Mouse (Mus musculus): ENCODE data around the gene Gzf1. TPM values are rescaled to one million over a fixed set of nuclear protein-coding genes. Genes with fewer than 3 reads are reported as not detected.

The Gzf1 gene
- polyA plus RNA-seq, 1 experiment = 12.7 TPM

DNA sequence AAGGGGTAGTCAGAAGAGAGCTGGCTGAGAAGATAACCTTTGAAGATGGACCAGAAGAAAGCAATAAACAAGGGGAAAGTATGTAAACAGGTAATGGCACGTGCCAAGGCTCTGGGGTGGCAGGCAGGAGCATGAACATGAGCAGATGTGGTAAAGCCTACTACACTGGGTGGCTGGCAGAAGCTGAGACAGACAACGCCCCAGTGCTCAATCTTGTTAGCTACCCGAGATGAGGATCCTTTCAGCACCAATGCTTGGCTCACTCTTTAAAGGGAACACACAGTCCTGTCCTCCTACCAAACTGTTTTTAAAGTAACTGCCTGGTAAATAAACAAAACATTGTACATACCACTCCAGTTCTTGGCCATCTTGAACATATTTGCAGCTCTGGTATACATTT, 31.5 kb downstream of the Gzf1 start:
- no peak for TF ChIP-seq REST (IDR thresholded peaks at IDR 0.05; ENCODE audit: insufficient read depth, insufficient read length)
- no peak for TF ChIP-seq MYOD1 (IDR thresholded peaks at IDR 0.05; ENCODE audit: control insufficient read depth in 1 of 3, insufficient read length in 2 of 3, low read depth in 2 of 3)
- TF ChIP-seq TCF12 (IDR thresholded peaks at IDR 0.05; ENCODE audit: insufficient read depth, poor library complexity, severe bottlenecking) = no peak
- no peak for TF ChIP-seq CEBPB (IDR thresholded peaks at IDR 0.05; ENCODE audit: insufficient read depth, poor library complexity, severe bottlenecking)
- H3ac ChIP-seq (ENCODE audit: control insufficient read depth, insufficient read length) = no peak overlapping the region
- no peak overlapping the region for H3K4me3 ChIP-seq
- H3K4me2 ChIP-seq (ENCODE audit: low read depth) = no peak overlapping the region
- H3K79me2 ChIP-seq (ENCODE audit: control insufficient read depth, insufficient read depth) = peaks cover 26% of the 10 kb centered on the region
- no peaks in the 10 kb centered on the region for H3K27me3 ChIP-seq (ENCODE audit: control insufficient read depth, insufficient read depth, insufficient read length)
- H3K36me3 ChIP-seq (ENCODE audit: control insufficient read depth, insufficient read depth) = peaks cover 23% of the 10 kb centered on the region

DNA sequence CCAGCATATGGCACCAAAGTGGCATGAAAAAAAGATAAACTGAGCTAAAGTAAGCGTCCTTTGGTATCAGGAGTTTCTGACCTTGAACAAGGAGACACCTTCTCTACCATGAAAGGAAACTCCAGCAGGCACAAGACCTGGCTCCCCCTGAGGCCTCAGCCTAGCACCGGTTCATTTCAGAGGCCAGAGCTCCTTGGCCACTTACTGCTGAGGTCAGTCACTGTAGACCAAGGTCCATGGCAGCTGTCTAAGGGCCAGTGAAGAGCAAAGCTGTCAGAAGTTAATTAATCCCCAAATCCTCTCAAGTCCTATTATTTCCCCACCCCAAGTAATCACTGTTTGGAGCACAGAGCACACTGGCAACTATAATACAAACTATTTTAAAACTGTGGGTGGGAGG, 36.2 kb downstream of the Gzf1 start:
- peaks cover 5% of the 10 kb centered on the region for H3K36me3 ChIP-seq (ENCODE audit: control insufficient read depth, insufficient read depth)
- TF ChIP-seq MYOG (IDR thresholded peaks at IDR 0.05; ENCODE audit: control insufficient read depth in 1 of 3, insufficient read depth in 1 of 3, insufficient read length in 2 of 3, low read depth in 2 of 3) (peak in 2 of 3 experiments; percentile 23 to 31), E2F4 (IDR thresholded peaks at IDR 0.05; ENCODE audit: insufficient read depth) (no peak), SRF (IDR thresholded peaks at IDR 0.05; ENCODE audit: control insufficient read depth, insufficient read length, low read depth) (no peak), REST (IDR thresholded peaks at IDR 0.05; ENCODE audit: insufficient read depth, insufficient read length) (no peak), MYOD1 (IDR thresholded peaks at IDR 0.05; ENCODE audit: control insufficient read depth in 1 of 3, insufficient read length in 2 of 3, low read depth in 2 of 3) (peak in 1 of 3 experiments; percentile 35)
- peaks cover 47% of the 10 kb centered on the region for H3K79me2 ChIP-seq (ENCODE audit: control insufficient read depth, insufficient read depth)
- H3K27me3 ChIP-seq (ENCODE audit: control insufficient read depth, insufficient read depth, insufficient read length) = no peaks in the 10 kb centered on the region
- H3K4me3 ChIP-seq = no peak overlapping the region
- no peak overlapping the region for H3ac ChIP-seq (ENCODE audit: control insufficient read depth, insufficient read length)
- peak overlapping the region; percentile 1 for H3K4me2 ChIP-seq (ENCODE audit: low read depth)

- no peaks in the 10 kb centered on the region for H3K27me3 ChIP-seq (ENCODE audit: control insufficient read depth, insufficient read depth, insufficient read length)
- no peaks in the 10 kb centered on the region for H3K36me3 ChIP-seq (ENCODE audit: control insufficient read depth, insufficient read depth)
- H3K4me3 ChIP-seq = no peak overlapping the region
- H3K4me2 ChIP-seq (ENCODE audit: low read depth) = peak overlapping the region; percentile 49
- peaks cover 56% of the 10 kb centered on the region for H3K79me2 ChIP-seq (ENCODE audit: control insufficient read depth, insufficient read depth)
- H3ac ChIP-seq (ENCODE audit: control insufficient read depth, insufficient read length) = no peak overlapping the region
- TF ChIP-seq USF1 (IDR thresholded peaks at IDR 0.05; ENCODE audit: low read depth) = no peak
- 0 out of 2 replicates have a peak, but pooled peaks have one; percentile 6 for TF ChIP-seq CEBPB (IDR thresholded peaks at IDR 0.05; ENCODE audit: insufficient read depth, poor library complexity, severe bottlenecking)
- TF ChIP-seq SRF (IDR thresholded peaks at IDR 0.05; ENCODE audit: control insufficient read depth, insufficient read length, low read depth) = peak; percentile 78
- TF ChIP-seq MYOG (IDR thresholded peaks at IDR 0.05; ENCODE audit: control insufficient read depth in 1 of 3, insufficient read depth in 1 of 3, insufficient read length in 2 of 3, low read depth in 2 of 3) = no peak
- no peak for TF ChIP-seq POLR2A (IDR thresholded peaks at IDR 0.05; ENCODE audit: insufficient read length, low read depth)
- no peak for TF ChIP-seq POLR2AphosphoS2 (IDR thresholded peaks at IDR 0.05; ENCODE audit: insufficient read length, low read depth)
- no peak for TF ChIP-seq TCF12 (IDR thresholded peaks at IDR 0.05; ENCODE audit: insufficient read depth, poor library complexity, severe bottlenecking)
- no peak for TF ChIP-seq MYOD1 (IDR thresholded peaks at IDR 0.05; ENCODE audit: control insufficient read depth in 1 of 3, insufficient read length in 2 of 3, low read depth in 2 of 3)
- no peak for TF ChIP-seq MAX (IDR thresholded peaks at IDR 0.05; ENCODE audit: low read depth)
- TF ChIP-seq E2F4 (IDR thresholded peaks at IDR 0.05; ENCODE audit: insufficient read depth) = no peak
- TF ChIP-seq TCF3 (IDR thresholded peaks at IDR 0.05; ENCODE audit: insufficient read length, low read depth) = no peak
- no peak for TF ChIP-seq REST (IDR thresholded peaks at IDR 0.05; ENCODE audit: insufficient read depth, insufficient read length)
Measured at GRCm38 (mm10) chr2:148719271-148719995, 38.6 kb downstream of the Gzf1 start.

DNA sequence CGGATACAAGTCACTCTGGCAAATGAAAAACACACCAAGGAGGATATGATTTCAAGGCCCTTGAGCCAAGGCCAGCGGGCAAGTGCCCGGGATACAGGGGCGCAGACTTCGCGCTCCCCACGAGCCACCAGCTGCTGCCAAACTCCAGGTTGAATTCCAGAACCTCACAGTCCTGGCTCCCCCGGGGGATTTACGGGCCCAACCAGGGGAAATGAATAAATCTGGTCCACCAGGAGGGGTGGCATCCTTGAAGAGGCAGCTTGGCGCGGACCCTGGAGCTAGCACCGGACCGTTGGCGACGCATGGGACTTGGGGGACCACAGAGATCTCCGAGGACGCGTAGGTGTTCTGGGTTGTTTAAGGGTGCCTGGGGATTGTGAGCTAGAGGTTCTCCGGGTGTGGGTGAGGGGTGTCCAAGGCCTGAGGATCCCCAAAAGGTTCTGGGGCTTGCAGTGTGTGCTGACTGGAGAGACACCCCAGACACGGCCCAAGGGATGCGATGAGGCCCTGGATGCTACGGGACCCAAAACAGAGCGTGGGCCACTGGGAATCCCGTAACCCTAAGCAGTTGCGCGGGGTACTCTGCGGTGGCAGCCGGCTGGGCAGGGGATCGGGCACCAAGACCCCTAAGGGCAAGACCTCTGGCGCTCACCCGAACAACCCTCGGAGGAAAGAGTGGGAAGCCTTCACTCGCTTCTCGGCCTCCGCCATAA, 50.9 kb downstream of the Gzf1 start:
- Histone ChIP-seq H3ac (ENCODE audit: control insufficient read depth, insufficient read length) (peak overlapping the region; percentile 59), H3K4me3 (peak overlapping the region; percentile 94), H3K36me3 (ENCODE audit: control insufficient read depth, insufficient read depth) (peaks cover 5% of the 10 kb centered on the region), H3K27me3 (ENCODE audit: control insufficient read depth, insufficient read depth, insufficient read length) (no peaks in the 10 kb centered on the region), H3K79me2 (ENCODE audit: control insufficient read depth, insufficient read depth) (peaks cover 41% of the 10 kb centered on the region), H3K4me2 (ENCODE audit: low read depth) (peak overlapping the region; percentile 89)
- TF ChIP-seq USF1 (IDR thresholded peaks at IDR 0.05; ENCODE audit: low read depth) = no peak
- no peak for TF ChIP-seq POLR2AphosphoS2 (IDR thresholded peaks at IDR 0.05; ENCODE audit: insufficient read length, low read depth)
- TF ChIP-seq CEBPB (IDR thresholded peaks at IDR 0.05; ENCODE audit: insufficient read depth, poor library complexity, severe bottlenecking) = no peak
- TF ChIP-seq REST (IDR thresholded peaks at IDR 0.05; ENCODE audit: insufficient read depth, insufficient read length) = no peak
- no peak for TF ChIP-seq MYOD1 (IDR thresholded peaks at IDR 0.05; ENCODE audit: control insufficient read depth in 1 of 3, insufficient read length in 2 of 3, low read depth in 2 of 3)
- TF ChIP-seq MAX (IDR thresholded peaks at IDR 0.05; ENCODE audit: low read depth) = no peak
- TF ChIP-seq POLR2A (IDR thresholded peaks at IDR 0.05; ENCODE audit: insufficient read length, low read depth) = no peak
- no peak for TF ChIP-seq E2F4 (IDR thresholded peaks at IDR 0.05; ENCODE audit: insufficient read depth)
- TF ChIP-seq TCF3 (IDR thresholded peaks at IDR 0.05; ENCODE audit: insufficient read length, low read depth) = no peak
- no peak for TF ChIP-seq MYOG (IDR thresholded peaks at IDR 0.05; ENCODE audit: control insufficient read depth in 1 of 3, insufficient read depth in 1 of 3, insufficient read length in 2 of 3, low read depth in 2 of 3)
- TF ChIP-seq TCF12 (IDR thresholded peaks at IDR 0.05; ENCODE audit: insufficient read depth, poor library complexity, severe bottlenecking) = no peak
